Mouse (Mus musculus) megakaryocyte, embryonic 14.5 days (primary cell): ENCODE measurements around the gene Lrrc39.

Experiments used
- FLI1 ChIP-seq: IDR thresholded peaks from 2 replicates; pipeline ENCODE4 v1.6.1; 2012; ENCODE audit warnings: low read length, inconsistent platforms, mixed read lengths
- GATA1 ChIP-seq: IDR thresholded peaks from 3 replicates; pipeline ENCODE4 v1.6.1; 2012; ENCODE audit warnings: mixed read lengths, low read length, inconsistent platforms, borderline replicate concordance

- TF ChIP-seq FLI1 (no peak), GATA1 (no peak)
Observed at GRCm38 (mm10) chr3:116582201-116582600, 19.4 kb downstream of the Lrrc39 start.
